In genomic region chr11:96075177-96075508, GRCm38 (mm10) we compare ENCODE assay signal across 8 mouse cellular contexts. TPM values are rescaled to one million over a fixed set of nuclear protein-coding genes. Genes with fewer than 3 reads are reported as not detected.
DNase-seq lines count a peak whose midpoint lies in the region; ATAC-seq lines count a peak whose summit lies in the region.

No protein-coding gene starts in this region.

- ATAC-seq in heart, embryonic 12.5 days (ENCODE audit: insufficient number of reproducible peaks, low FRiP score): peak; percentile 3
- no peak for ATAC-seq in hindbrain, embryonic 16.5 days
- no peak; the same call in 1 of the 2 replicates for ATAC-seq in midbrain, embryonic 14.5 days (ENCODE audit: low FRiP score, low TSS enrichment)

- H3K9ac ChIP-seq in heart, embryonic 12.5 days: peak overlapping the region; percentile 89
- peak overlapping the region; percentile 80 for H3K9ac ChIP-seq in hindbrain, embryonic 16.5 days (ENCODE audit: low read depth, low read length)
- H3K9ac ChIP-seq in midbrain, embryonic 14.5 days (replicated peaks; ENCODE audit: low read length): peak overlapping the region; percentile 66

- H3K27me3 ChIP-seq in heart, embryonic 12.5 days (replicated peaks): no peaks in the 10 kb centered on the region
- no peaks in the 10 kb centered on the region for H3K27me3 ChIP-seq in hindbrain, embryonic 16.5 days (replicated peaks; ENCODE audit: control insufficient read depth, insufficient read depth, low read length)
- H3K27me3 ChIP-seq in midbrain, embryonic 14.5 days (ENCODE audit: control insufficient read depth, insufficient read depth, low read length): no peaks in the 10 kb centered on the region

- DNase-seq in heart, adult 11 months: no peak
- peak; percentile 9 for DNase-seq in thymus, postnatal 0 days (ENCODE audit: low spot score)
- DNase-seq in thymus, postnatal 25 days: no peak
- DNase-seq in midbrain, embryonic 14.5 days: no peak
- DNase-seq in ovary, postnatal 14 days (ENCODE audit: low spot score): no peak
- no peak for DNase-seq in cerebellum, adult 11-12 months

- peaks cover 25% of the 10 kb centered on the region for H3K4me1 ChIP-seq in heart, embryonic 12.5 days (replicated peaks)
- H3K4me1 ChIP-seq in hindbrain, embryonic 16.5 days (ENCODE audit: control insufficient read depth, insufficient read depth, low read depth, low read length): peaks cover 15% of the 10 kb centered on the region
- peaks cover 14% of the 10 kb centered on the region for H3K4me1 ChIP-seq in midbrain, embryonic 14.5 days (ENCODE audit: control insufficient read depth, insufficient read depth, low read length)

- H3K36me3 ChIP-seq in heart, embryonic 12.5 days: peaks cover 29% of the 10 kb centered on the region
- H3K36me3 ChIP-seq in hindbrain, embryonic 16.5 days (ENCODE audit: control insufficient read depth, insufficient read depth, low read length): peaks cover 10% of the 10 kb centered on the region
- peaks cover 22% of the 10 kb centered on the region for H3K36me3 ChIP-seq in midbrain, embryonic 14.5 days (ENCODE audit: control insufficient read depth, insufficient read depth, low read length)

- H3K27ac ChIP-seq in heart, embryonic 12.5 days (ENCODE audit: poor library complexity, severe bottlenecking): peak overlapping the region; percentile 86
- peak overlapping the region; percentile 79 for H3K27ac ChIP-seq in hindbrain, embryonic 16.5 days (ENCODE audit: low read depth, low read length)
- peak overlapping the region; percentile 73 for H3K27ac ChIP-seq in midbrain, embryonic 14.5 days (replicated peaks; ENCODE audit: low read depth, low read length)

- H3K9me3 ChIP-seq in heart, embryonic 12.5 days (replicated peaks): no peaks in the 10 kb centered on the region
- no peaks in the 10 kb centered on the region for H3K9me3 ChIP-seq in hindbrain, embryonic 16.5 days (ENCODE audit: control insufficient read depth, low read length)
- no peaks in the 10 kb centered on the region for H3K9me3 ChIP-seq in midbrain, embryonic 14.5 days (ENCODE audit: control insufficient read depth, low read length)

- peak overlapping the region; percentile 79 for H3K4me3 ChIP-seq in heart, embryonic 12.5 days
- peak overlapping the region; percentile 77 for H3K4me3 ChIP-seq in hindbrain, embryonic 16.5 days (ENCODE audit: low read length)
- peak overlapping the region; percentile 73 for H3K4me3 ChIP-seq in midbrain, embryonic 14.5 days (replicated peaks; ENCODE audit: low read depth, low read length)

- WGBS in heart, embryonic 12.5 days: 0% methylated on average over 15 of the region's 15 CpGs
- WGBS in hindbrain, embryonic 16.5 days: under 1% methylated on average over 15 of the region's 15 CpGs
- 0% methylated on average over 15 of the region's 15 CpGs for WGBS in midbrain, embryonic 14.5 days

- peak overlapping the region; percentile 90 for H3K4me2 ChIP-seq in heart, embryonic 12.5 days
- peak overlapping the region; percentile 83 for H3K4me2 ChIP-seq in hindbrain, embryonic 16.5 days (ENCODE audit: low read length)
- peak overlapping the region; percentile 79 for H3K4me2 ChIP-seq in midbrain, embryonic 14.5 days (ENCODE audit: low read length)

RNA-seq across cellular contexts. Expression of gene Atp5g1, which starts 0.3 kb away (rescaled TPM):
- polyA plus RNA-seq in heart, embryonic 12.5 days (2016; fragmentation: Nextera tagmentation; extraction: Ambion mirVana): 1,401 and 1,405 TPM in 2 replicates
- polyA plus RNA-seq in thymus, postnatal 0 days (2015; fragmentation: Nextera tagmentation; extraction: Ambion mirVana): 610 and 662 TPM in 2 replicates
- polyA plus RNA-seq in hindbrain, embryonic 16.5 days (2015; fragmentation: Nextera tagmentation; extraction: Ambion mirVana): 787 and 865 TPM in 2 replicates
- polyA plus RNA-seq in midbrain, embryonic 14.5 days (2014; fragmentation: Nextera tagmentation; extraction: Ambion mirVana): 679 and 959 TPM in 2 replicates

RNA-seq across cellular contexts. Expression of gene Ube2z, which starts 10.0 kb away (rescaled TPM):
- 42.5 and 43.5 TPM in 2 replicates for polyA plus RNA-seq in heart, embryonic 12.5 days (2016; fragmentation: Nextera tagmentation; extraction: Ambion mirVana)
- polyA plus RNA-seq in thymus, postnatal 0 days (2015; fragmentation: Nextera tagmentation; extraction: Ambion mirVana): 27.1 and 28.4 TPM in 2 replicates
- 37.5 and 38.4 TPM in 2 replicates for polyA plus RNA-seq in hindbrain, embryonic 16.5 days (2015; fragmentation: Nextera tagmentation; extraction: Ambion mirVana)
- 32.3 and 32.7 TPM in 2 replicates for polyA plus RNA-seq in midbrain, embryonic 14.5 days (2014; fragmentation: Nextera tagmentation; extraction: Ambion mirVana)

RNA-seq across cellular contexts. Expression of gene Calcoco2, which starts 36.6 kb away (rescaled TPM):
- polyA plus RNA-seq in heart, embryonic 12.5 days (2016; fragmentation: Nextera tagmentation; extraction: Ambion mirVana): not detected in 2 replicates
- 0.13 and 0.20 TPM in 2 replicates for polyA plus RNA-seq in thymus, postnatal 0 days (2015; fragmentation: Nextera tagmentation; extraction: Ambion mirVana)
- not detected in 2 replicates for polyA plus RNA-seq in hindbrain, embryonic 16.5 days (2015; fragmentation: Nextera tagmentation; extraction: Ambion mirVana)
- not detected in 2 replicates for polyA plus RNA-seq in midbrain, embryonic 14.5 days (2014; fragmentation: Nextera tagmentation; extraction: Ambion mirVana)

RNA-seq across cellular contexts. Expression of gene Snf8, which starts 40.5 kb away (rescaled TPM):
- polyA plus RNA-seq in heart, embryonic 12.5 days (2016; fragmentation: Nextera tagmentation; extraction: Ambion mirVana): 76.0 and 78.9 TPM in 2 replicates
- 128 and 144 TPM in 2 replicates for polyA plus RNA-seq in thymus, postnatal 0 days (2015; fragmentation: Nextera tagmentation; extraction: Ambion mirVana)
- polyA plus RNA-seq in hindbrain, embryonic 16.5 days (2015; fragmentation: Nextera tagmentation; extraction: Ambion mirVana): 120 and 132 TPM in 2 replicates
- 45.3 and 77.5 TPM in 2 replicates for polyA plus RNA-seq in midbrain, embryonic 14.5 days (2014; fragmentation: Nextera tagmentation; extraction: Ambion mirVana)

RNA-seq across cellular contexts. Expression of gene Gip, which starts 50.8 kb away (rescaled TPM):
- not detected in 2 replicates for polyA plus RNA-seq in heart, embryonic 12.5 days (2016; fragmentation: Nextera tagmentation; extraction: Ambion mirVana)
- polyA plus RNA-seq in thymus, postnatal 0 days (2015; fragmentation: Nextera tagmentation; extraction: Ambion mirVana): 3.1 and 3.8 TPM in 2 replicates
- not detected in 2 replicates for polyA plus RNA-seq in hindbrain, embryonic 16.5 days (2015; fragmentation: Nextera tagmentation; extraction: Ambion mirVana)
- not detected in 2 replicates for polyA plus RNA-seq in midbrain, embryonic 14.5 days (2014; fragmentation: Nextera tagmentation; extraction: Ambion mirVana)
